Mouse (Mus musculus) forelimb bud, embryonic 11.5 days (tissue): ENCODE results near the gene Atf5.

ENCODE experiments used
- DNase-seq: peaks from one replicate; pipeline ENCODE4 v3.0.0-alpha.2; 2012; ENCODE audit warnings: low read depth, low spot score

Atf5 gene

DNA sequence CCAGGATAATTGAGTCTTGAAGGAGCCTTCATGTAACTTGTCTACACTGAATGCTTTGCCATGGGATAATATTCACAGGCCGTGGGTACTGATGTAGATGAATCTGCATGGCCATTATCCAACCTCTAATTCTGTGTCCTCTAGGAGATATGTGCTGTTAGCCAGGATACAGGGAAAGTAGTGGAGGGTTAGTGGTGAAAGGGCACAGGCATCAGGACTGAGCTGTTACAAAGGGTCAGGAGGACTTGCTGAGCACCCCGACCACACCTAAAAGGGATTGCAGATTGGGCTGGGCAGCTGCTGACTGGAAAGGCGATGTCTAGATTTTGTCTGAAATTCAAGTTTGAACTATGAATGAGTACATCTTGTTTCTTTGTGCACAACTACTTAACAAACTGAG lies 4.1 kb upstream of the Atf5 start:
- no peak for DNase-seq

DNA sequence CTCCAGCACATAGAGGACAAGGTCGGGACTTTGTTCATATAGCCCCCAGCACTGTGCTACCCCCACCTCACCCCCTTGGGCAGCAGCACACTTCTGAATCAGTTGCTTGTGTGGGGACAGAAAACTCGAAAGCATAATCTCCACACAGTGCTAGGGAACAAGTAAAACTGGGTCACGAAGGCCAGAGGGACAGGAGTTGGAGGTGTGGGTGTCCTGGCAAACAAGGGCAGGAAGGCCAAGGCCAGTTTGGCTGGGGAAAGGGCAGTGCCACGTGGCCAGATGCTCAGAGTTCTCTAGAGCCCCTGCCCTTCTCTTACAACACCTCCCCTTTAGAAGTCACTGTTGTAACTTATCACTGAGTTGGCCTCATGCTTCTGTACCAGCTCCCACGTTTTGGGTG lies 3.4 kb upstream of the Atf5 start:
- no peak for DNase-seq

DNA sequence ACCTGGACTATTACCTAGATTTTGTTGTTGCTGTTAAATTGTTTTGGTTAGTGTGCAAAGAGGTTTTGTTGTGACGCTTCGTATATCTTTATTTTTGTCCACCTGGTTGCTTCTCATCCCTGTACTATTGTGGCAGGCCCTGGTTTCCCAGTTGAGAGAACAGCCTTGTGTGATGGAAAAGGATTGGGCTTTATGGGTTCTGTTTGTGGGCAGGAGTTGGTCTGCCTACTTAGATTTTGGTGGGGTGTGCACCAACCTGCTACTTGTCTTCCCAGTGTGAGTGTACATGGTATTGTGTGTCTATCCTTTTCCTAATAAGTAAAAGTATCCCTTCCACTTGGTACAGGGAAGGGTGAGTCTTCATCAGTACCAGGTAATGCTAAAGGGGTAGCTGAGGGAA lies 2.9 kb upstream of the Atf5 start:
- DNase-seq, result no peak

DNA sequence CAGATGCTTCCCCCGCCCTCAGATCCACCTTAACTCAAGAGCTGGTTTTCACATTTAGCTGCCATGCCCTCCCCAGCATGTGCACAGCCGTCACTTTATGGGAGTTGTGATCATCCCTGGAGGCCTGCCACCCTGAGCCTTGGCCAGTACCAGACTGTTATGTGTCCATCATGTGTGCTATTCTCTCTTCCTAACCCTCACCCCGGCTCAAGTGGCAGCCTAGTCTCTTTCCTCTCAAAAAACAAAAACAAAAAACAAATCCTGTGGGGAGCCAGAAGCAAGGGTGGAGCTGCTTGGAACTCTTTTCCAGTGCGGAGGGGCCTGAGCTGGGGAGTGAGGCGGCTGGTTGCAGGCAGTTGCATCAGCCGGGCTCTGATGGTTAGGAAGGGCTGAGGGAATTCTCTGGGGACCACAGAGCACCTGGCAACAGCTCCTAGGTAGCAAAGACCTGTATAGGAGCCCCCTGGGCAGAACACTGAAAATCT lies 2.3 kb upstream of the Atf5 start:
- DNase-seq, result no peak

DNA sequence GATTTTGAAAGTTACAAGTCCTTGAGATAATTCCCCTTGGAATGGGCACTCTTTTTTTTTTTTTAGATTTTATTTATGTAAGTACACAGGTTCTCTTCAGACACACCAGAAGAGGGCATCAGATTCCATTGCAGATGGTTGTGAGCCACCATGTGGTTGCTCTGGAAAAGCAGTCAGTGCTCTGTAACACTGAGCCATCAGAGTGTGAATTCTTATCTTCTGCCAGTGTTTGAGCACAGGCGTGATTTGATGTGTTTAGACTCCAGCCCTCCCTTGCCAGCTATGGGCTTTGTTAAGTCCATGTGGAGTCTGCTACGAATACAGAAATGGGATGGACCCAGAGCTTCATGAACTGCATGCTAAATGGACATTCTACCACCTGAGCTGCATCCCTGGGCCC lies 1.7 kb upstream of the Atf5 start:
- no peak for DNase-seq

DNA sequence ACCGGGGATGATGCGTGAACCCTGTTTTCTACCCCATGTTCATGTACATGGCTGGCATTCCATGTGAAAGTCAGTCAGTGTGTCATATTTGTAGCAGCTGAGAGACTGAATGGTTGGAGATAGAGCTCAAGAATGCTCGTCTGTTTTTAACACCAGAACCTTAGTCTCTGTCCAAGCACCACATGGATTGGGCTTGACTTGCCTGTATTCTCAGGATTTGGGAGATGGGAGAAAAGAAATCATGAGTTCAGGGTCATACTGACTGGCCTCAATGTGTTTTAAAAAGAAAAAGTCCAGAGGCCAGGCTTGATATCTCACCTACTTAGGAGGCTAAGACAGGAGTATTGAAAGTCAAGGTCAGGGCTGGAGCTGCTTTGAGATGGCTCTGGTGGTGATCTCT lies 983 bp upstream of the Atf5 start:
- DNase-seq, result no peak

DNA sequence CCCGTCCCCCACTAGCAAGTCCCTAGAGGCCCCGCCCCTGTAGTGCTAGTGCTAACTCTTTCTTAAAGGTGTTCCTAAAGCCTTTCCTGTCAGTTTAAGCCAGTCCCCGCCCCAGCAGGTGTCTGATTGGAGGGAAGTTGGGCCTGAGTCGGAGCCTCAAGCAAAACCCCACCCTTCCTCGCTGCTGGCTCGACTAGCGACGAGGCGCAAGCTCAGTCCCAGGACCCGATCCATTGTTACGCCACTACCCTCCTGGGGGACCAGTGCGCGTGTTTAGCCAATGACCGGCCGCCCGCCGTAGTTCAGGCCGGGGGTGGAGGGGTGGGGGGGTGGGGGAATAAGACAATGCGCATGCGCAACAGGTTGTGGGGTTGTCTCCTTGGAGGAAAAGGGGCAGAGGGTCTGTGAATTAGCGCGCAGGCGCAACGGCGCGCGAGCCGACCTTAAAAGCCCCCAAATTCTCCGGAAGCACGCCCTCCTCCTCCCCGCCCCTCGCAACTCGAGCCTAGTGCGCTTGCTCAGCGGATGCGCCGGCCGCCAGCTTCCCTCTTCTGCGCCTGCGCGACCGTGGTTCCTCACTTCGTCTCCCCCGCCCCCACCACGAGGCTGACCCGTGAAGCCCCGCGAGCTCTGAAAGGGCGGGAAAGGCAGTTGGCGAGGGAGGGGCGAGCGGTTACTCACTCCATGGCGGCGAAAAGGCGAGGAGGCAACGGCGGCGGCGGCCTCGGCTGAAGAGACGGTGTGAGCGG lies 563 bp downstream of the Atf5 start, which contains the start of the genes Nup62 and Il4i1:
TSS of gene Nup62 (plus strand) at position 368 of the 749 bp plus-strand sequence.
TSS of gene Il4i1 (plus strand) at position 667 of the 749 bp plus-strand sequence.
- DNase-seq, result peak; percentile 100

DNA sequence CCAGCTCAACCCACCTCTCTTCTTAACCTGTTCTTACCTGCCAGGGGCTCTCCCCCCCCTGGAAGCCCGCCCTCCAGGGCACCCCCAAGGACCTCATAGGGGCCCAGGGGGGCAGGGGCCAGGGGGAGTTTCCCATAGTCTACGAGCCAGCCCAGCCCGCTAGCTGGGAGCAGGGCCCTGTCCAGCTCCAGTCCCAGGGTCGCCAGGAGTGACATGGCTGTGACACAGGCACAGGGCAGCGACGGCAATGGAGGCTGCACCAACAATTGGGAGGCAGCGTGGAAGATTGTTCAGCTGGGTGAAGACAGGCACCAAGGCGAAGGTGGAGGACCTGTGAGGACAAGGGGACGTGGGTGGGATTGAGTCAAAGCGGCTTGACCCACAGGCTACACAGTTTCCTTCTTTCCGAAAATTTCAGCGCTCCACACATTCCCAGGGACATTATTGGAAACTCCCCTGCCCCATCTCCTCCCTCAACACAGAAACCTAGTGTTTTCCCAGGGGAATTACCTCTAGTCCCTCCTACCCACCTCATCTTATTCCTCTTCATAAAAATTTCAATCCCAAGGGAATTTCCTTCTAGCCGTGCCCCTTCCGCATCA lies 1.4 kb downstream of the Atf5 start:
- DNase-seq, result no peak

DNA sequence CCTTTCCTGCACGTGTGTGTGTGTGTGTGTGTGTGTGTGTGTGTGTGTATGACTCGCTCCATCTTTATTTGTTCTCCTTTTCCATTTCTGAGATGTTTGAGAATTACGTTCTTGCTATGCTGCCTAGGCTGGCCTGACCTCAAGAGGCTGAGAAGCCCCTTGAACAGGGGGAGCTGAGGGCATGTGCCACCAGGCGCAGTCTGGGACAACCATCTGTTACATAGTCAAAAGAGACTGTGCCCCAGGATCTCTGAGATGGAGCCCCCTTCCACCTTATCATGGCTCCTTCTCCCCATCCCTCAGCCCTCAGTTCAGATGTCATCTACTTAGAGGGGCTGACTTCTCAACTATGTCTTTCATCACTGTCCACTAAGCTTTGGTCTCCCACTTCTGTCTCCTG lies 2.0 kb downstream of the Atf5 start:
- no peak for DNase-seq

DNA sequence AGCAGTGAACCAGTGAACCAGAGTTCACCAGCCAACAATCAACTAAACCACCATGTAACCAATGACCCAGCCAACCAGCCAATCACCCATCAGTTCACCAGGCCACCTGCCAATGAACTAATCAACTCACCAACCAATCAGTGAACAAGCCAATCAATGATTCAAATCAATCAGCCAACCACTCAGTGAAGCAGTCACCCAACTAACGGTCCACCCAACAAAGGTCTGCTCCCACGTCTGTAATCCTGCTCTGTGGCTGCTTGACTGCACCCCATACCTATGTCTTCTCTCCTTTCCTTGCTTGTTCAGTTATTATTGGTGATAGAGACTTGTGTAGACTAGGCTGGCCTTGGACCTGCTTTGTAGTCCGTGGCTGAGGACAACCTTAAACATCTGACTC lies 2.5 kb downstream of the Atf5 start:
- DNase-seq, result no peak

DNA sequence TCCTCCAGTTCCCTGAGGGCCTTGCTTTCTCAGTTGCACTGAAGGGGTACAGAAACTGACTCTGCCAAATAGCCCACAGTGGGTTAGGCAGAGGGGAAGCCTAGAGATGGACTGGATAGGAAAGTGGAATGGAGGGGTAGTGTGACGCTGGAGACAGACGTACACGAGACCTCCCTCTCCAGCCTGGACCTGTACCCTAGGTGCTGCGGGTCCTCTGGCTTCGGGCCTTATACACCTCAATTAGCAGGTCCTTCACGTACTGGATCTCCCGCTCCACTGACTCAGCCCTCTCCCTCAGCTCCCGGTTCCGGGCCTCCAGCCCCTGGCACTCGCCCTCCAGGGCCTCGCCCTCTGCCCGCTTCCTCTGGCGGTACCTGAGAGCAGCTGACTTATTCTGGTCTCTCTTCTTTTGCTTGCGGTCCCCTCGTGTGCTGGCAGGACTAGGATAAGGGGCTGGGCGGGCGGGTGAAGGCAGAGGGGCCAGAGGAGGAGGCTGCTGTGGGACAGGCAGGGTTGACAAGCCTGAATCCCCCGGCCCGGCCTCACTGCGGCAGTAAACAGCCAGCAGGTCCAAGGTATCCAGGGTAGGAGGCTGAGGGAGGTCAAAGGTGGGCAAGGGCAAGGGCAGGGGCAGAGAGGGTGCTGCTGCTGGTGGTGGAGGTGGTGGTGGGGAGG lies 3.7 kb downstream of the Atf5 start:
- no peak for DNase-seq

DNA sequence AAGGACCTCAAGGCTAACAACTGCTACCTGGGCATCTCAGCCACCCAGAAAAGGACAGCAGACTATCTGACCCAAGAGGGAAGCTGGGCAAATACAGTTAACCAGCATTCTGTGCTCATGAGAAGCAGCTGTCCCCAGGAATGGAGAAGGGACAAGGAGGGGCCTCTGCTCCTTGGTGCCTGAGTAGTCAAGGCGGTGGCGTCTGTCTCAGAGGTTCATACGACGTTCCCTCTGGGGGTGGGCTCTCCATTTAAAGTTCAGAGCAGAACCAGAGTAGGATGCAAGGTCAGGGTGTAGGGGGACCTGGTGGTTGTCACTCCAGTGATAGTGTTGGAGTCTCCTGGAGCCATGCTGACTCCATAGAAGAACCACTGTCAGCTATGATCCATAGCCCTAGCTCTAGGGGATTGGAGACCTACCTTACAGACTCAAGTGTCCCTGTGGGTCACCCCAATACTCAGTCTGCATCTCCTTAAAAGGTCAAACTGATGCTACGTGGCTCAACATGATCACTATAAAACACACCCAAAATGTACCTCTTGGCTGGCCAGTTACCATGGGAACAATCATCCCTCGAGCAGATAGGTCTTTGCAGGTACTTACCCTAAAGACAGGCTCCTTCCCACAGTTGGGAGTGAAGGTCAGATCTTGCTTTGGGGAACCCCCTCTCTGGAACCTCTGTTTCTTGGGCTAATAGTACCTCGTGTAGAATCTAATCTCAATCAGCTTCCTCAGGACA lies 5.5 kb downstream of the Atf5 start:
- DNase-seq, result no peak

DNA sequence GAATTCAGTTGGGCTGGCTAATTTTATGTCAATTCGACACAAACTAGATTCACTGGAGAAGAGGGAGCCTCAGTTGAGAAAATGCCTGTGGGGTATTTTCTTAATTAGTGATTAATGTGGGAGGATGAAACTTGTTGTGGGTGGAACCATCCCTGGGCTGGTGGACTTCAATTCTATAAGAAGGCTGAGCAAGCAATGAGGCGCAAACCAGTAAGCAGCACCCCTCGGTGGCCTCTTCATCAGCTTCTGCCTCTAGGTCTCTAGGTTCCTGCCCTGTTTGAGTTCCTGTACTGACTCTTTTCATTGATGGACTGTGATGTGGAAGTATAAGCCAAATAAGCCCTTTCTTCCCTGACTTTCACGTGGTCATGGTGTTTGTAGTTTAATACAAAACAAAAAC lies 6.1 kb downstream of the Atf5 start:
- DNase-seq, result no peak

DNA sequence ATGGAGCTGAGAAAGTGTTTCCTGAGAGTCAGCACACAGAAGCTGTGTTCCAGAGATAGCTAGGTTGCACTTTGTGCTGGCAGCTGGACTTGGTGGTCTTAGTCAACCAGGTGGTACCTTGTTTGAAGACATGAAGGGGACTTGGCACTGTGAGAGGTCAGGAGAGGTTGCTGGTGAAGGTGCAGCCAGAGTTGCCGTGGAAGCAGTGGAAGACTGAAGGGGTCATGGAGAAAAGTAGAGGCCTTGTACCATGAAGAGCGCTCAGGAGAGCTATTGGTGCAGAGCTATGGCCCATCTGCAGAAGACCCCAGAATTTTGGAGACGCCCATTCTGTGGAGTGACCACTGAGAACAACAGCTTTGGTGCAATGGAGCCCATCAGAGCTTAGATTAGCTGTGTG lies 7.0 kb downstream of the Atf5 start:
- no peak for DNase-seq

DNA sequence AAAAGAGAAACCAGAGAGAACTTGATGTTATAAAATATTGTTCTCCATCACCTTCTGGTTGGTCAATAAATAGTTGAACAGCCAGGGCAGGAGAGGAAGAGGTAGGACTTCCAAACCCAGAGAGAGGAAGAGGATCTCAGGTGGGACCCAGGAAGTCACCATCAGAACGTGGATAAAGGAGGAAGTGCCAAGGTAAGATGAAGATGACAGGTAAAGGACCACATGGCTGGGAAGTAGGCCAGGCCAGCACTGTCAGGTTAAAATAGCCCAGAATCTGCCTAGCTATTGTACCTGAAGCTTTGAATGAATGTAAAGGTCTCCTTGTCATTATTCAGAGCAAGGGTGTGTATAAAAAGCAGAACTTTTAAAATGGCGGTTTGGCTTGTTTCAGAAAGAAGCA lies 7.5 kb downstream of the Atf5 start:
- no peak for DNase-seq

DNA sequence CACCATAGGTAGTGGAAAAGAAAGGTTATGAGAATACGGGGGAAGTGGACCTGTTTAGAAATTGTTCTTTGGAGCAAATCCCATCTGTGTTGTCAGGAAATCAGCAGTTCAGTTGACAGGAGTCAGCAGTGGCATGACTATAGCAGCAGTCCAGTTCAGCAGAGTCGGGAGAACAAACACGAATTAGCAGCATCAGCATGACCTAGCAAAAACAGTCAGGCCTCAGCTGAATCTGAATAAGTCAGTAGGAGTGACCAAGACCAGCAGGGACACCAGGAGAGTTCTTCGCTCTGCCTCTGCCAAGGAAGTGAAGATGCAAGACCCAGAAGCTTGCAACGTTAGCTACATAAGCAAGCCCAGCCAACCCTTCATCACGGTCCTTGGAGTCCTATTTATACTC lies 23.7 kb downstream of the Atf5 start:
- DNase-seq, result no peak

DNA sequence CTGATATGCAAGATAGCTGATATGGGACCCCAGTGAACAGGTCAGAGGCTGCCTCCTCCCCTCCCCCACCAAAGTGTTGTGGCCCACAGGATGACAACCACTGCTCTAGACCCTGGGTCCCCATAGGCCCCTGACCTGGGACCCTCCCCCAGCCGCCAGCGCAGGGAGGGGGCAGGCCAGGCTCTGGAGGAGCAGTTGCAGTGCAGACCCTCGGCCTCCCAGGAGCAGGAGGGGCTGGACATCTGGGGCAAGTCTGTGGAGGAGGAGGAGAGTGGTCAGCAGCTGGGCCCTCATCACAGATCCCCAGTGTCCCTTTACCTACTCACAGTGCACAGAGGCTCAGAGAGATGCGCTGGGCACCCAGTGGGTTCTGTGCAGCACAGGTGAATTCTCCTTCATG lies 26.4 kb downstream of the Atf5 start:
- no peak for DNase-seq

DNA sequence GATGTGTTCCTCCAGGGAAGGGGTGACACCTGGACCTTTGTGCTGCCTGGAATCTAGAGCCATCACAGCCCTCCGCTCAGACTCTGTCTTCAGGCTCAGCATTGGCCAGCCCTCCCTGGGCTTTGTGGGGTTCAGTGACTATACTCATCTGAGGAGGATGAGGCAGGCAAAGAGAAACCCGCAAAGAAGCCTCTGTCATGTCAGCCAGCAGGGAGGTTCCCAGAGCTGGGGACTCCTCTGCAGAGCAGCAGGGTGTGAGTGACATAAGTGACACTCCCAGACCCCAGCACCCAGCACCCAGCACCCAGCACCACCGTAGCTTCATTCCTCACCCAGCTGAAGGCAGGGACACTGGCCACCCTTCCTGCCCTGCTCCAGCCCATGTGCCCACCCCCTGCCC lies 26.9 kb downstream of the Atf5 start:
- DNase-seq, result no peak

DNA sequence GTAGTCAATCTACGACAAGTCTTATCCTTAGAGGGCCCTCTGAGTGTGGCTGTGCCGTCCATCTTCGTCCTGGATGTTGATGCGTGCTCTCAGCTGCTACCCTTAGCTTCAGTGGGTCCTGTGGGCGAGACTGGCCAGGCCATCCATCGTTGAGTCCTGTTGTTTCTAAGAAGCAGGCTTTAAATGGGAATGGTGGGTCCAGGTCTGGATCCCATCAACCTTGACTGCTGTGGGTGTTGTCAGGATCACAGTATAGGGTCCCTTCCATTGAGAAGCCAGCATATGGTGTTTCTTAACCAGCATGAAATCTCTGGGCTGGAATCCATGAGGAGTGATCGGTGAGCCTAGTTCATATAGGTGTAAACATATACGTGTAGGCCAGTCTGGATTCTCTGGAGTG lies 36.4 kb downstream of the Atf5 start:
- DNase-seq, result no peak

DNA sequence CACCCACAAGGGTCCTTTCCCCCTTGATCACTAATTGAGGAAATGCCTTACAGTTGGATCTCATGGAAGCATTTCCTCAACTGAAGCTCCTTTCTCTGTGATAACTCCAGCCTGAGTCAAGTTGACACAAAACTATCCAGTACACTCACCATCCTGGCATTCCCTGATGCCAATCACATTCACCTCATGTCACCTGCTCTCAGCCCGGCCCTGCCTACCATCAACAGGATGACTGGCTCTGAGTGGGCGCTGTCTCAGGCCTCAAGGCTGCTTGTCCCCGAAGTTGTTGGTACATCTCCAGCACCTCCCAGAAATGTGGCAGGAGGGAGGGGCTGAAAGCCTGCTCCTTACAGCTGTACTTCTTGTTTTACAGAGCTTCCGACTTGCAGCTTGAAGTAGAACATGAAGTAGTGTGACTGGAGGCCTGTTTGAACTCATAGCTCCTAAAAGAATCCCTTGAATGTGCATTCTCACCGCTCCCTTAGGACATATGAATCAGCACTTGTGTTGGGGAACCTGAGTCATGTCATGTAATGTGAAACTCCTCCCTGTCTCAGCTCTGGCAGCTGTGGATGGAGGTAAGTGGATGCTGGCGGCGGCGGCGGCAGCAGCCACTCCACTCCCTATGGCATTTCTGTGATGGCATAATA lies 39.5 kb downstream of the Atf5 start:
- no peak for DNase-seq

DNA sequence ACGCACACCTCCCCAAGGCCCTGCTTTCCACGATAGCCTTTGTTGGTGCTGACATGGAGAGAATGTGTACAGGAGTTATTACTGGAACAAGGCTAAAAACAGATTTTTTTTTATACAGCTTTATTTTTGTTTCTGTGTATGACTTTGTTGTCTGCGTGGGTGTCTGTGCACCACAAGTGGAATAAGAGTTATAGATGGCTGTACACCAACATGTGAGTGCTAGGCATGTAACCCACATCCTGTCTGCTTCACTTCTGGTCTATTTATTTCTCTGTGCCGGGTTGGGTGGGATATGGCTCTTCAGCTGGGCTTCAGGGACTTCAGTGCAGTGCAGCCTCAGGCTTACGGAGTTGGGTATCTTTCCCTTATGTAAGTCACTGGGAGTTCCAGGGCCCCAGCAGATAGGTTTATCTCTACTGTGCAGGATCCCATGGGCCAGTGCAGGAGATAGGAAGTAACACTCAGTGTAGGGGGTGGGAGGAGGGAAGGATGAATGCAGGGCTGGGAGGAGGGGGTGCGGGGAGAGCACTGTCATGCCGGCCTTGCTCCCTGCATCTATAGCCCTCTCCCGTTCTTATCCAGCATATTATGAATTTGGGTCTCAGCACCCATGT lies 43.8 kb downstream of the Atf5 start:
- no peak for DNase-seq
